Mouse (Mus musculus) limb, embryonic 13.5 days (tissue): ENCODE data around the gene Slc43a2. TPM values are rescaled to one million over a fixed set of nuclear protein-coding genes. Genes with fewer than 3 reads are reported as not detected.

Experiments used
- ATAC-seq: fragments of 200-750 bp; cut with Nextera tagmentation; 2 replicates; pipeline ENCODE4 v1.8.0; 2017; ENCODE audit warnings: low read depth, moderate number of reproducible peaks, moderate TSS enrichment; ENCODE audit not compliant: low FRiP score
- H3K27ac ChIP-seq: fragments of 300-500 bp; sonication (generic); 2 replicates; pipeline ENCODE4 v1.5.1; 2015; ENCODE audit warnings: inconsistent platforms, mild to moderate bottlenecking, moderate library complexity
- H3K27me3 ChIP-seq: fragments of 300-500 bp; sonication (generic); 2 replicates; pipeline ENCODE4 v1.6.1; 2015; ENCODE audit warnings: mild to moderate bottlenecking, inconsistent platforms
- H3K36me3 ChIP-seq: fragments of 300-500 bp; sonication (generic); 2 replicates; pipeline ENCODE4 v1.6.1; 2015; ENCODE audit warnings: inconsistent platforms, mild to moderate bottlenecking, moderate library complexity
- H3K4me1 ChIP-seq: fragments of 300-500 bp; sonication (generic); 2 replicates; pipeline ENCODE4 v1.6.1; 2015; ENCODE audit warnings: inconsistent platforms
- H3K4me2 ChIP-seq: fragments of 300-500 bp; sonication (generic); replicated peaks from 2 replicates; pipeline ENCODE4 v1.6.1; 2015; ENCODE audit warnings: inconsistent platforms, mild to moderate bottlenecking, moderate library complexity
- H3K4me3 ChIP-seq: fragments of 300-500 bp; sonication (generic); 2 replicates; pipeline ENCODE4 v1.5.1; 2015; ENCODE audit warnings: moderate library complexity, mild to moderate bottlenecking, inconsistent platforms
- H3K9ac ChIP-seq: fragments of 300-500 bp; sonication (generic); 2 replicates; pipeline ENCODE4 v1.6.1; 2015; ENCODE audit warnings: mild to moderate bottlenecking, inconsistent platforms
- H3K9me3 ChIP-seq: fragments of 300-500 bp; sonication (generic); 2 replicates; pipeline ENCODE4 v1.6.1; 2016; ENCODE audit warnings: inconsistent platforms
- WGBS: fragments of 180-500 bp; shearing (Covaris S2); methylation state at CpG from one replicate; pipeline ENCODE4 v1.1.7; 2015; 5-methylcytosine and 5-hydroxymethylcytosine counted together
- polyA plus RNA-seq: library from polyadenylated mRNA; unstranded; fragments of >200 nt; fragmentation: Nextera tagmentation; extraction: Ambion mirVana; gene quantifications from 2 replicates; pipeline ENCODE4 v1.2.1, GENCODE M21; 2015

The Slc43a2 gene
- polyA plus RNA-seq, 1 experiment from 2014 or later = 4.8 TPM

DNA sequence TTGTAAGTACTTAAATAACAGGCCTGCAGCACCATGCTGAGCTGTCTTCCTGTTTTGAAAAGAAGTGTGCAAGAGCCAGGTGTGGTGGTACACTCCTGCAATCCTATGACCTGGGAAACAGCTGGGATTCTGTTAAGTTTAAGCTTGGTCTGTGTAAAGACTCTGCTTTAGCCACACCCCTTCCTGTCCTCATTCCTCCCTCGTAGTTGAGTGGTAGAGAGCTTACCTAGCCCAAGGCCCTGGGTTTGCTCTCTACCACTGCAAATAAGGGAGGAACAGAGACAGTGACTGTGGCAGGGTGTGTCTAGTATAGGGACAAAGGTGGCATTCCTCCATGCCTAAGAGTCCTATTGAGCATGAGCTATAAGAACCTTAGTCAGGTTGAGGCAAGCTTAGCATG, 73.8 kb downstream of the Slc43a2 start:
- Histone ChIP-seq H3K4me3 (no peak overlapping the region), H3K27ac (no peak overlapping the region), H3K4me2 (no peak overlapping the region), H3K9me3 (no peaks in the 10 kb centered on the region), H3K36me3 (peaks cover 91% of the 10 kb centered on the region), H3K27me3 (no peaks in the 10 kb centered on the region), H3K4me1 (no peaks in the 10 kb centered on the region), H3K9ac (no peak overlapping the region)
- no peak for ATAC-seq
- 54% methylated on average over 1 of the region's 1 CpGs for WGBS

DNA sequence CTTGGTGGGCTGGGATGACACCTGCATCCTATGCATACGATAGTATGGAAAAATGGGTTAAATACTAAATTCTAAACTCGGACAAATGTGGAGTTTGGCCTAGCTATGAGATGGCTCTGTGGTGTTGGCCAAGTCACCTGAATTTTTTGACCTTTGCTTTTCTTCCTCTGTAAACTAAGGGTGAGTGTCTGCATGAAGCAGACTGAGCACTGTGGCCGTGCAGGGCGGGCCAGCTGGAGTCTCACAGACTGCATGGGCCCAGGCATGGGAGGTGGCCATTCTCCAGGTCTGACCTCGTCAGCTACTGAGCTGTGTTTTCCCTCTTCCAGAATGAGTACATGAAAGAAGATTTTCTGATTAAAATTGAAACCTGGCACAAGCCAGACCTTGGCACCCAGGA, 77.3 kb downstream of the Slc43a2 start:
- H3K9me3 ChIP-seq = no peaks in the 10 kb centered on the region
- peaks cover 85% of the 10 kb centered on the region for H3K36me3 ChIP-seq
- 89% methylated on average over 5 of the region's 5 CpGs for WGBS
- no peak overlapping the region for H3K27ac ChIP-seq
- H3K4me2 ChIP-seq = no peak overlapping the region
- no peaks in the 10 kb centered on the region for H3K27me3 ChIP-seq
- H3K4me1 ChIP-seq = no peaks in the 10 kb centered on the region
- no peak overlapping the region for H3K9ac ChIP-seq
- H3K4me3 ChIP-seq = no peak overlapping the region
- ATAC-seq = no peak

DNA sequence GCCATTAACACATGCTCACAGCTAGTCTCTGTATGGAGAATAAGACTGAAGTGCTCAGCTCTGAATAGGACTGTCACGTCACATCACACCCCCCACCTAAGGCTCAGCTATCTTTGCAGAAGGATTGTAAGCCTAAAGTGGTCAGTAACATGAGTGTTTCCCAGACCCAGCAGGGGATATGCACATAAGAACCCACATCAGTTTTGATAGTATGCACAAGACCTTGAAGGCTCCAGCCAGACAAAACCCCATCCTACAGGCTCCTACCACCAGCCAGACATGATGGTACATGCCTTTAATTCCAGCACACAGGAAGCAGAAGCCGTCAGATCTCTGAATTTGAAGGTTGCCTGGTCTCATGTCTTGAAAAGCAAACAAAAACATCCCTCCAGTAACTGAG, 78.5 kb downstream of the Slc43a2 start:
- no peak for ATAC-seq
- Histone ChIP-seq H3K9me3 (no peaks in the 10 kb centered on the region), H3K27me3 (no peaks in the 10 kb centered on the region), H3K4me3 (no peak overlapping the region), H3K4me1 (no peaks in the 10 kb centered on the region), H3K27ac (no peak overlapping the region), H3K36me3 (peaks cover 85% of the 10 kb centered on the region), H3K4me2 (no peak overlapping the region), H3K9ac (no peak overlapping the region)
- 83% methylated on average over 2 of the region's 2 CpGs for WGBS

DNA sequence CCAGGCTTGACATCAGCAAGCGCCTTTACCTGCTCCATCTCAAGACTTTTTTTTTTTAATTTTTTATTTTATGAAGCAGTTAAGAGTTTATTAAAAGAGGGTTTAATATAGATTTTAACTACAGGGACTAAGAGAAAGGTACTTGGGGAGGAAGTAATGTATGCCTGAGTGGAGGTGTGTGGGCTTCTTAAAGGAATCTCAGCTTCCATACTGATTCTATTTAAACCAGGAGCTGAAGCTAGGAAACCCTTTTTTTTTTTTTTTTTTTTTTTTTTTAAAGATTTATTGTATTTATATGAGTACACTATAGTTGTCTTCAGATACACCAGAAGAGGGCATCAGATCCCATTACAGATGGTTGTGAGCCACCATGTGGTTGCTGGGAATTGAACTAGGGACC, 83.3 kb downstream of the Slc43a2 start:
- ATAC-seq = no peak
- 100% methylated on average over 1 of the region's 1 CpGs for WGBS
- Histone ChIP-seq H3K27ac (no peak overlapping the region), H3K4me3 (no peak overlapping the region), H3K4me2 (no peak overlapping the region), H3K36me3 (peaks cover 82% of the 10 kb centered on the region), H3K9me3 (no peaks in the 10 kb centered on the region), H3K9ac (no peak overlapping the region), H3K4me1 (no peaks in the 10 kb centered on the region), H3K27me3 (no peaks in the 10 kb centered on the region)

DNA sequence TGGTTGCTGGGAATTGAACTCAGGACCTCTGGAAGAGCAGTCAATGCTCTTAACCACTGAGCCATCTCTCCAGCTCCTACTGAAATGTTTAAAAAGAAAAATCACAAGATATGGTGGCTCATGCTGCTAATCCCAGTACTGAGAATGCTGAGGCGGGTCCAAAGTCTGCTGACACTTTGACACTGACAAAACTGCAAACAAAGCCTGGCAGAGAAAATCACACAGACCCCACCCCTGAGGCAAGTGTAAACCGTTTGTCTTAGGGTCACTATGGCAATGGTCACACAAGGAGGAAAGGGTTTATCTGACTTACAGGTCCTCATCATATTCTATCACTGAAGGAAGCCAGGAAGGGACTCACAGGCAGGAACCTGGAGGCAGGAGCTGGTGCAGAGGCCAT, 84.1 kb downstream of the Slc43a2 start:
- no peak overlapping the region for H3K9ac ChIP-seq
- no peak overlapping the region for H3K4me3 ChIP-seq
- ATAC-seq = no peak
- peaks cover 82% of the 10 kb centered on the region for H3K36me3 ChIP-seq
- H3K4me1 ChIP-seq = no peaks in the 10 kb centered on the region
- H3K27me3 ChIP-seq = no peaks in the 10 kb centered on the region
- H3K27ac ChIP-seq = no peak overlapping the region
- WGBS = 88% methylated on average over 2 of the region's 2 CpGs
- no peaks in the 10 kb centered on the region for H3K9me3 ChIP-seq
- H3K4me2 ChIP-seq = no peak overlapping the region

DNA sequence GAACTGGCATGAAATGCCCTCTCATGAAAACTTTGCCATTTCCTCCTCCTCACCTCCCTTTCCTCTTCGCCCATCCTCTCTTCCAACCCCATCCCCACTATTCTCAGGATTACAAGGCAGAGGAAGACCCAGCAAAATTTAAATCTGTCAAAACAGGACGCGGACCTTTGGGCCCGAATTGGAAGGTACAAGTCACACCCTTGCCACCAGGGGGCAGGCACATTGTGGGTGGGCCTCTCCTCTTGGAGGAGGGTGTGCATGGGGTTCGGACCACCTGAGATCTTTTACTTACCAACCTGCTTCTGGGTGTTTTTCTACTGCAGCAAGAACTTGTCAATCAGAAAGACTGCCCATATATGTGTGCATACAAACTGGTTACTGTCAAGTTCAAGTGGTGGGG, 87.6 kb downstream of the Slc43a2 start:
- WGBS = 83% methylated on average over 5 of the region's 5 CpGs
- Histone ChIP-seq H3K9ac (no peak overlapping the region), H3K27ac (no peak overlapping the region), H3K4me3 (no peak overlapping the region), H3K27me3 (no peaks in the 10 kb centered on the region), H3K36me3 (peaks cover 85% of the 10 kb centered on the region), H3K4me1 (no peaks in the 10 kb centered on the region), H3K9me3 (no peaks in the 10 kb centered on the region), H3K4me2 (no peak overlapping the region)
- ATAC-seq = no peak

DNA sequence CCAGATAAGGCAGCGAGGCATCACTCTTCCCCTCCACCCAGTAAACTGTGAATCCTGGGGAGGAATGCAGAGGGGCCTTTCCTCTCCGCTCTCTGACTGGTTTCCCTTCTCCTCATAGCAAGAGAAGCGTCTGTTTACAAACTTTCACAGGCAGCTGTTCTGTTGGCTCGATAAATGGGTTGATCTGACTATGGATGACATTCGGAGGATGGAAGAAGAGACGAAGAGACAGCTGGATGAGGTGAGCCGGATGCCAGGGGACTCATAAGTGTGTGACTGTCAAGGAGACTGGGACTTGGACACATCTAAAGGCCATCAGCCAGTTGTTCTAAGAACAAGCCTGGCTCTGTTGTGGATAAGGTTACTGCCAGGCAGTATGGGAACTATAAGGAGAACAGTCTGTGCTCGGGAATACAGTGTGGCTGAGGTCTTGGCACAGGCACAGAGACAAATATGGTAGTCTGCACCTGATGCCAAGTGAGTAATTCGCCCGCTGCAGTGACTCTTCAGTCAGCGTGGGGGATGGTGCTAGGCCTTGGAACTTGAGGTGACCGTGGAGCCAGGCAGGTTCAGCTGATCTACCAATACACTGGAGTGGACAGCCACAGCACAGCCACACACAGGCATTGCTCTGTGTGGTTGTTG, 88.8 kb downstream of the Slc43a2 start:
- H3K4me3 ChIP-seq = no peak overlapping the region
- H3K27ac ChIP-seq = no peak overlapping the region
- peaks cover 81% of the 10 kb centered on the region for H3K36me3 ChIP-seq
- no peak overlapping the region for H3K9ac ChIP-seq
- H3K4me1 ChIP-seq = no peaks in the 10 kb centered on the region
- H3K9me3 ChIP-seq = no peaks in the 10 kb centered on the region
- no peak for ATAC-seq
- no peaks in the 10 kb centered on the region for H3K27me3 ChIP-seq
- H3K4me2 ChIP-seq = no peak overlapping the region
- 95% methylated on average over 12 of the region's 12 CpGs for WGBS

DNA sequence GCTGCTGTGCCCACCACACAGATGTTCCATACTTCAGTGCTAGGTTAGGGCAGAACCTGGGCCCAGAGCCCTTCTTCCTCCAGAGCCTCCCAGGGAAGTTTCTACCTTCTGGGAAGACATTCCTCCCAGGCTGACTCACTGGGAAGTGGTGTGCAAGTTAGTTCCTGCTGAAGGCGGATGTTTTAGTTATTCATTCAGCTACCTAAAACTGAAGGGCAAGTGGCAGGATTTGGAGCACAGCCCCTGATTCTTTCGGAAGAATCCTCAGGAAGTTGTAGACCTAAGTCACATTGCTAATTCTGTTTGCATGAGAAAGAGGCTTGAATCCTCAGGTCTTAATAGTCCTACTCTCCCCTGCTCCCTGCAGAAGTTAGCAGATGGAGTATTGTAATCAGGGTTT, 89.9 kb downstream of the Slc43a2 start:
- WGBS = 88% methylated on average over 2 of the region's 2 CpGs
- H3K9me3 ChIP-seq = no peaks in the 10 kb centered on the region
- no peak for ATAC-seq
- no peaks in the 10 kb centered on the region for H3K27me3 ChIP-seq
- H3K9ac ChIP-seq = no peak overlapping the region
- H3K4me2 ChIP-seq = no peak overlapping the region
- H3K36me3 ChIP-seq = peaks cover 83% of the 10 kb centered on the region
- no peak overlapping the region for H3K27ac ChIP-seq
- H3K4me1 ChIP-seq = no peaks in the 10 kb centered on the region
- no peak overlapping the region for H3K4me3 ChIP-seq

DNA sequence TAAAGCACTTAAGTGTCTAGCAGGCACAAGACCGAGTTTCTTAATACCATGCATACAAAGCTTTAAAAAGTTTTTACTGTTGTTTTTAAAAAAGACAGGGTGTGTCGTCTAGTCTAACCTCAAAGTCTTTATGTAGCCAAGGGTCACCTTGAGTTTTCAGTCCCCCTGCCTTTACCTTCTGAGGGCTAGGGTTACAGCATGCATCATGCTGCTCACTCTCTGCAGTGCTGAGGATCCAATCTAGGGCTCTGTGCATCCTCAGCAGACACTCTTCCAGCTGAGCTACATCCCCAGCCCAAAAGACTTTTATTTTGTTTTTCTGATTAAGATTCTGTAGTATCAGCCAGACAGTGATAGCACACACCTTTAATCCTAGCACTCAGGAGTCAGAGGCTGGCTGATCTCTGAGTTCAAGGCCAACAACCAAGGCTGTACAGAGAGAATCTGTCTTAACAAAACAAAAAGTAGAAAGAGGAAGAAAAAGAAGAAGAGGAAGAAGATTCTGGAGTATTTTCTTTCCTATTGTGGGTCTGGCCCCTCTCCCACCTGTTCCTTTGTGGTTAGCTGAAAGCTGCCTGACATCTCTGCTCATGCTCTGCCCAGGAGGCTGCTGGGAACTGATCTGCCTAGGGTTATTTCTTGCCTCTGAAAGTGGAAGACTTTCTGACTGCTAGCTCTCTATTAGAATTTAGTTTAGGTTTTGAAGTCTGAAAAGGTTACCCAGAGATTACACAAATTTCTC, 91.3 kb downstream of the Slc43a2 start:
- ATAC-seq = no peak
- no peaks in the 10 kb centered on the region for H3K27me3 ChIP-seq
- no peak overlapping the region for H3K4me3 ChIP-seq
- H3K9ac ChIP-seq = no peak overlapping the region
- no peaks in the 10 kb centered on the region for H3K9me3 ChIP-seq
- H3K4me2 ChIP-seq = no peak overlapping the region
- H3K27ac ChIP-seq = peak overlapping the region; percentile 15; the same call in 1 of the 2 replicates
- H3K4me1 ChIP-seq = no peaks in the 10 kb centered on the region
- peaks cover 85% of the 10 kb centered on the region for H3K36me3 ChIP-seq
- 87% methylated on average over 2 of the region's 2 CpGs for WGBS

DNA sequence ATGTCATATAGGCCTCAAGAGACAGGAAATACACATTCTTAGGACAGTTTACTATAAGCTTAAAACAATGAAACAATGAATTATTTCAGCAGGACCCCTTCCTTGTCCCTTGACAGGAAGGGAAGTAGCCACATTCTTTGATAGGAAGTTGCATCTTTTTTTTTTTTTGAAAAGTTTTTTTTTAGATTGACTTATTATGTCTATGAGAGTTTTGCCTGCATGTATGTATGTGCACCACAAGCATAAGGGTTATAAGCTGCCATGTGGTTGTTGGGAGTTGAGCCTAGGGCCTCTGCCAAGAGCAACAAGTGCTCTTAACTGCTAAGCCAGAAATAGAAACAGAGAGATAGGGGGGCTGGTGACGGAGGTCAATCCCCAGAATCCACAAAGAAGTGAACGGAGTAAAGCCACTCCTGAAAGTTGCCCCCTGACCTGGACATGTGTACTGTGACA, 92.6 kb downstream of the Slc43a2 start:
- no peaks in the 10 kb centered on the region for H3K27me3 ChIP-seq
- H3K4me1 ChIP-seq = no peaks in the 10 kb centered on the region
- WGBS = 77% methylated on average over 2 of the region's 2 CpGs
- peak overlapping the region; percentile 37; the same call in 1 of the 2 replicates for H3K9ac ChIP-seq
- H3K27ac ChIP-seq = no peak overlapping the region; the same call in 1 of the 2 replicates
- no peak overlapping the region for H3K4me3 ChIP-seq
- peaks cover 82% of the 10 kb centered on the region for H3K36me3 ChIP-seq
- no peaks in the 10 kb centered on the region for H3K9me3 ChIP-seq
- no peak for ATAC-seq
- H3K4me2 ChIP-seq = no peak overlapping the region

DNA sequence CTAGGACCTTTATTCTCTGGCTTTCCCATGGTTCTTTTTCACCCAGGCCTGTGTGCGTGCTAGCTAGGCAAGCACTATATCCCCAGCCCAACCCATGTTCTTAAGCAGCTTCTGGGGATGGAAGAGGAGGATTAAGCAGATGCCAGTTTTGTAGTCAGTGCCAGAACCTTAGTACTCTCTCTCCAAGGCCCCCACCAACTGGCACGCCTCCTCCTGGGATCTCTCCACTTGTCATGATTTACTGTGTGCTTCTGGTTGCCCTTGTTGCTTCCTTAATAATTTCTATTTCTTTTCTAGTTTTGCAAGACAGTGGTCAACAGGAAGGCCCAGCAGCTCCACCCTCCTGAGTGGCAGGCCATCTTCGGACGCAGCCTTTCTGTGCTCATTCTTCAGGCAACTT, 94.3 kb downstream of the Slc43a2 start:
- WGBS = 91% methylated on average over 4 of the region's 4 CpGs
- no peak for ATAC-seq
- Histone ChIP-seq H3K4me3 (no peak overlapping the region), H3K4me2 (no peak overlapping the region), H3K27me3 (no peaks in the 10 kb centered on the region), H3K9me3 (no peaks in the 10 kb centered on the region), H3K36me3 (peaks cover 65% of the 10 kb centered on the region), H3K27ac (no peak overlapping the region), H3K4me1 (peaks cover 8% of the 10 kb centered on the region), H3K9ac (no peak overlapping the region)
